Mouse (Mus musculus) urinary bladder, adult 18-20 months (tissue): ENCODE data around the gene Tmem170.

Experiments
- DNase-seq, 2 experiments: peaks; one replicate each; pipeline ENCODE4 v3.0.0; 2022; ENCODE audit warnings: low spot score in 2 of 2, mixed read lengths in 2 of 2

Tmem170 gene

DNA sequence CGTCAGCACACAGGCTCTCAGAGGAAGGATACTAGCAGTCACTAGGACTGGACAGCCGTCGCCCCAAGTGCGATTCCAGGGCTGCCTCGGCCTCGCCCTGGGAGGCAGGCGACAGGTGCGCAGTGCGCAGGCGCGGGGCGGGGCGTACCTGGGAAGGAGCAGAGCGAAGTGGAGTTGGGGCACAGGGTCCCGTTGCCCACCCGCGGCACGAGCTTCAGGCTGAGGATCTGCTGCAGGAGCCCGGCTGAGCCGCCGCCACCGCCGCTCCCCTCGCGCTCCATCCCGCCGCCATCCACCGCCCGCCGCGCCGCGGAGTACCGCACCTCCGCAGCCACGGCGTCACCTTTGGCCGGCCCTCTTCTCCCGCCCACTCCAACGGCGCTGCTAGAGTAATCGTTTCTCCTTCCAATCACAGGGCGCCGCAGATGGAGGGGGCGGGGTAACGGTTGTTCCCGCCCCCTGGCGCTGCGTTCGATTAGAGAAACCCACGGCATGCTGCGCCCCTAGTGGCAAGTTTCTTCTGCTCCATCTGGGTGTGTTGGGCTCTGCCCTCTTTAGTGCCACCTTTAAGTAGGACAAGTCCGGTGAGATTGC, at the start of gene Tmem170:
Gene Tmem170, minus strand, starts transcription at position 396 of the 594 bp plus-strand sequence.
- DNase-seq, result peak; percentile 95 to 96

DNA sequence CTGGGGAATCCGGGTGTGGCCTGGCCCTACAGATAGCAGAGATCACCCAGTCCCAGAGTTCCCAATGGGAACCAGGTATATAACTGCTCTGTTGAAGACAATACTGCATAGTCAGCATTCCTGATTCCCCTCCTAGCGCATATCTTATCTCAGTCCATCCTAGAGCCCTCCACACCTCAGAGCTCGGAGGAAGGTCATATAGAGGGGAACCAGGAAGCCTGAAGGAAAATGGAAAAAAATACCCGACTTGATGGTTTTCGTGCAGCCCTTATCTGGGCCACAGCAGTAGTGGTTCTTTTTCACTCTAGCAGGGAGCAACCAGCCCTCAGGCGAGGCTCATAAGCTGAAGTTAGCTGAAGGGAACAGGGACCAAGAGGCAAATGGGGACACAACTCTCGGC, 48.4 kb upstream of the Tmem170 start:
- no peak for DNase-seq

DNA sequence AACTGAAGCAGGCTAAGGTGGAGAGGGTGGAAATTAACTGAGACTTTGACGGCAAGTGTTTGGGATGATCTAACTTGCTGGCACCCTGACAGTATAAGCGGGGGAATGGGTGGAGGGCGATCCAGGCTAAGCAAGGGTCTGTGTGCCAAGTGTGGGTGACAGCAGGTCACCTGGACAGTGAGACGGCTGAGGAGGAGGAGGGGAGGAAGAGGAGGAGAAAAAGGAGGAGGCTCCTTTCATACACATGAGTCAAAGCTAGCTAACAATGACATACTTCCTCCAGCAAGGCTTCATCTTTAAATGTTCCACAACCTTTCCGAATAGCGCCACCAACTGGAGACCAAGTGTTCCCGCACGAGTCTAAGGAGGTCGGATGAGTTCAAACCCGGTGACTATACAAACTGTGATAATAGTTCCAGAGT, 46.8 kb upstream of the Tmem170 start:
- no peak for DNase-seq

DNA sequence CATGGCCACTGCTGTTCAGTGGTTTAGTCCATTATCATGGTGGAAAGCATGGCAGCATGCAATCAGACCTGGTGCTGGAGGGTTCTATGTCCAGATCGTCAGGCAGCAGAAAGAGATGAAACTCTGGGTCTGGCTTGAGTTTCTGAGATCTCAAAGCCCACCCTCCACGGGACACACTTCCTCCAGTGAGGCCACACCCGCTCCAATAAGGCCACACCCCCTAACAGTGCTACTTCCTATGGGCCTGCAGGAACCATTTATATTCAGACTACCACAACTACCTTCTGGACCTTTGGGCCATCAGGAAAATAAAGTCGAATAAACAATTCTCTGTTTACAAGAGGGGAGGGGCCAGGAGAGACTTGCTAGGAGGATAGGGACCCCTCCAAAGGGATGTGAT, 44.4 kb upstream of the Tmem170 start:
- no peak for DNase-seq

DNA sequence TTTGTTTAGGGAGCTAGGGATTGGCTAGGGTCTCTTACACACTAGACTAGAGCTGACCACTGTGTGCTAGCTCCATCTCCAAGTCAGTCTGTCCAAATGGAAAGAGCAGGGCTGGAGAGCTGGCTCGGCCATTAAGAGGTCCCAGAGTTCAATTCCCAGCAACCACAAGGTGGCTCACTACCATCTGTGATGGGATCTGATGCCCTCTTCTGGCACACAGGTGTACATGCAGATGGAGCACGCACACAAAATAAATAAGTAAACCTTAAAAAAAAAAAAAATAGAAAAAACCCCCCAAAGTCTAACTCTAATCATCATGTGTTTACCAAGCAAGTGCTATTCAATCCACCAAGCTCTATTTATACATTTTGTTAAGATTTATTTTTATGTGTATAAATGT, 43.1 kb upstream of the Tmem170 start:
- no peak for DNase-seq

DNA sequence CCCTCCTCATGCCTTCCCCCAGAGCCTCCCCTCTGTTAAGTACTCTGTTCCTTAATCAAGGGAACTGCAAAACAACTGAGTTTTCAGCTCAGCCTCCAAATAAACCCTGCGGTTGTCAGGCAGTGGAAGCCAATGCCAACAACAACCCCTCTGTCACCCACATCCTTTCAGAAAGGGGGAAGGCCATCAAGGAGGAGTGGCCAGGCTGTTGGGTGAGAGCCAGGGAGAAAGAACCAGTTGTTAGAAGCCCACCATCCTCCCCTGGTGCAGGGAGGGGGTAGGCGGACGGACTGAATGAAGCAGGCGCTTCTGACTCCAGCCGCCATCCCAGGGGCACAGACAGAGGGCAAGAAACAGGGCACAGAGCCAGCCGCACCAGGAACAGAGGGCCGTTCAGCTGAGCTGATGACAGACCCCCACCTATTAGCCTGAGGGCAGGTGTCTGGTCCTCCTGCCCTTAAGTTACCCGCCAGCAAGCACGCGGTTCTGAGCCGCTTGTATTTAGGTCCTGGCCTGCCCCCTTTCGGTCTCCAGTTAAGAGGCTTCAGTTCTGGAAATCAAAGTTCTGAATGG, 36.4 kb upstream of the Tmem170 start:
- DNase-seq, result no peak

DNA sequence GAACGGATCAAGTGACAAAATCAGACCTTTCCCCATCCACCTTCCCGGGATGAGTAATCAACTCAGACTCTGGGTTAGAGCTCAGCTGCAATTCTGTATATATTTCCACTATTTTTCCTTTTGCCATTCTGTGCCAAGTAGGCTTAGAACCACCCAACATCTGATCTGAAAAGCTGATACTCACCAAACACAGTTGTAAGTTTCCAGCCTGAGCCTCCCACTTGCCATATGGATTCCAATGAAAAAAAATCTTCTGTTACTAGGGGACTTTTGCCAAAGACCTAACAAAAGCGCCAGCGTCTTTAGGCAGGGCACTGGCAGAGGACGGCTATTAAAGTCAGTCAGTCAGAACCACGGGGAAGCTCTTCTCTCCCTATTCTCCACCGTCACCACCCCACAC, 35.0 kb upstream of the Tmem170 start:
- DNase-seq, result no peak

DNA sequence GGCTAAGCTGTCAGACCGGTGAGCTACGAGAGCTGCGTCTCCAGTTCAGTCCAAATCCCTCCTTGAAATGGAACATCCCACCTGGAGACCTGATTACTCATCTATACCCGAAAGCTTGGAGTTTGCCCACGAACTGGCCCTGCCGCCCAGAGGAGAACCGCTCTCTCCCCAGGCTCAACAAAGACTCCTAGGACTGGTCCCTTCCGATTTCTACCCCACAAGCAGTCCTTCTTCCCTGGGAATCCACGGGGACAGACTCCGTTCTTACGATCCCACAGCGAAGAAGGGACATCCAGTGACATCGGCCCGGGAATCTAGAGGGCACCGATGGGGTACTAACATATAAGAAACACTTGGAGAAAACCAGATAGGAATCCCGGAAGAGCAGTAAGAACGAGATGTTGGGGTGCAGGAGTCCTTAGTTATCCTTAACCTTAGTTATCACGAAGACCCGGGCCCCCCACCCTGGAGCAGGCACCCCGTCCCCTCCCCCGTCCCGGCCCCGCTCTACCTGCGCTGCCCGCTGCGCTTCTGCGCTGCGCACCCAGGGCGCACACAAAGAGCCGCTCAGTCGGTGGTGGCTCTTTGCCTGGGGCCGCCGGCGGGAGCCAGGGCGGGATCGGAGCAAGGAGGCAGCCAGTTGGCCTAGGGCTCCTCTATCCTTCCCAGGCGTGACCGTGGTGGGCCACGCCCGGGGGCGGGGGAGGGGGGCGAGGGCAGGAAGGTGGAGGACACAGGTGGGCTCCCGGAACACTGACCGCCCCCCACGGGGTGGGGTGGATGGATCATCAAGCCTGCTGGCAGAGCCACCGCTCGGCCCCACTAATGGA, 33.3 kb upstream of the Tmem170 start, which contains the start of gene Chst5:
Gene Chst5, minus strand, starts transcription at position 827 of the 830 bp plus-strand sequence.
- DNase-seq, result no peak

DNA sequence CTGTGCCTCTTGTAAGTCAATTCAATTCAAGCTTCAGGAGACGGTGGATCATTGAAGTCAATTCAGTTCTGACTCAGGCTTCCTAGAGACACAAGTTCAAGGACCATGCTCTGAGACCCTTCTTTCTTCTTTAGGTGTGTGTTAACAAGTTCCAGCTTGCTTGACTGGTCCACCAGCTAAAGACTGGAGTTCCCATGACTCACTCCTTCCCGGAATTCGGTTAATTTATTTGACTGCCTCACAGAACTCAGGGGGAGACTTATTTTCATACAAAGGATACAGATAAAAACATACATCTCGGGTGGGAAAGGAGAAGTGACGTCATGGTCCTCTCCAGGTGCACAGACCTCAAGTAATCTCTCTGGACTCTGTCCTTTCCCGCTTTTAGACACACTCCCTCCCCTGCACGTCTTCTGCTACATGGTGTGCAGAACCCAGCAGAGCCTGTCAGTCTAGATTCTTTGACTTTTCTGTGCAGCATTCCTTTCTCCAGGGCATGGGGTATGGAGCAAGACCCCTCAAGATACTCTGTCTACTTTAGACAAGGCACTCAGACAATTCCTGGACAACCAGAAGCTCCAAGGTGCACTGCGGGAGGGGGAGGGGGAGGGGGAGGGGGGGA, 29.1 kb upstream of the Tmem170 start:
- DNase-seq, result no peak

DNA sequence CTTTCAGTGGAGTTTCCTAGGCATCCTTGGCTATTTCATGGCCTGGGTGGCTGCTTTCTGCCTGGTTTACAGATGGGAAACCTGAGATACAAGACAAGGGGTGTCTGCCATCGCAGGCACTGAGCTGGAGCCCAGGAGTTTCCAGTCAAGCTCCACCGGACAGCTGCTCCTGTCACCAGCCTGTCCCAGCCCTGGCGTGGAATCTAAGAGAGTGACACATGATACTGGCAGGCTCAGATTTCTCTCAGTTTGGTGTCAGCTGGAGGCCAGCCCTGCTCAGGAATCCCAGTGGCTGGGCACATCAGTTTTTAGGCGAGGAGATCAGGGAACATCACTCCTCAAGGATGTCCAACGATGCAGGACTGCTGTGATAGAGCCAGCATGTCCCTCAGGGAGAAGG, 25.5 kb upstream of the Tmem170 start:
- no peak for DNase-seq

DNA sequence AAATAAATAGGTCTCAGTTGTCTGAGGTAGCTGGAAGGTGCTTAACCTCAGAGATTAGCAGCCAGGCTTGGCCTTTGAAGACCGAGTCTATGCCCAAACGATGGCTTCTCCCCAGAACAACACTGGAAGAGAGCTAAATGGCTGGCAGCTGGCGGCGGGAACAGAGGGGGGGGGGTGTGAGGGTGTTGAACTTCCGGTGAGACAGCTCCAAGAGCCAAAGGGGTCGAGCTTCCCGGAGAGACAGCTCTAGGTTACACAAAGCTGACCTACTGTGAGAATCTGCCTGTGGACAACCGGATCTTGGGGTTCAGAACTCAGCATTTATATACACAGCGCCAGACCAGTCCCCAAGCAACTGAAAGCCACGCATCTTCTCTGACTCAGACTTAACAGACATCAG, 22.0 kb upstream of the Tmem170 start:
- DNase-seq, result no peak

DNA sequence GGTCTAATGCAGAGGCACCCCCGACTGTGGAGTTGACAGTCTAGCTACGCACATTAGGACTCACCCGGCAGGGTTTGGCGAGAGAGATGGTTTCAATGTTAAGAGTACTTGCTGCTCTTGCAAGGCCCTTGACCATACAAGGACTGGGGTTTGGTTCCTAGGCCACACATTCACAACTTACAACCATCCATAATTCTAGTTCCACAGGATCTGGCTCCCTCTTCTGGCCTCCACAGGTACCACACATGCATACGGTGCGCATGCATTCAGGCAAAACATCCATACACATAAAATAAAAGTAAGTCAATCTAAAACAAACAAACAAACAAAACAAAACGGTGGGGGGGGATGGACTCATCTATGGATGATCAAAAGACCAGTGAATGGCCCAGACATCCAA, 18.4 kb upstream of the Tmem170 start:
- no peak for DNase-seq

DNA sequence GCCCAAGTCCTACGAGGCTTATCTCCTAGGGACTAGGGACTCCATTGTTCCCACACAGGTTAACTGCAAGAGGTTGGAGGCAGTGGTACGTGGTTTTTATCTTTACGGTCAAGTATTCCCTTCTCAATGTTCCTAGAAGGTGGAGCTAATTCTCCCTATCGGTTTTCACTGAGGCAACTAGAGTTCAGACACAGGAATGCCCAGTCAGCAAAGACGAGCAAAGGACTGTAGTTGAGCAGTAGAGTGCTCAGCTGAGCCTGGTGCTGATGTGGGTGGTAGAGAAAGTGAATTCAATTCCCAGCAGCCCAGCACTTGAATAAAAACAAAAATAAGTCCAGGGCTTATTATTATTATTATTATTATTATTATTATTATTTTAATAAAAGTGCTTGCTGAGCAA, 16.1 kb upstream of the Tmem170 start:
- DNase-seq, result no peak

DNA sequence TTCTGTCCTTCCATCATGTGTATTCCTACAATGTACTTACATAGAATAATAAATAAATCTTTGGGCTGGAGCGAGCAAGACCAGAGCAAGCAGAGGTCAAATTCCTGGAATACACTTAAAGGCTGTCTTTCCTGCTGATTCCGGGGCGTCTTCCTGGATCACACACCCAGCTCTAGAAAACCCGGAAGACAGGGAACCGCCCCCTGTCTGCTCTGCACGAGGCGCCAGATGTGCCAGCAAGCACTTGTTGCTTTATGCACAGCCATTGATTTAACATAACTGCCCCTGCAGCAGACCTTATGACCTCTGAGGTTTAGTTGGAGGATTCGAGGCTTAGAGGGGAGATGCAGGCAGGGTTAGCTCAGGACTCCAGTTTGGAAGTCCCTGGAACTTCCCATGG, 15.4 kb upstream of the Tmem170 start:
- DNase-seq, result no peak

DNA sequence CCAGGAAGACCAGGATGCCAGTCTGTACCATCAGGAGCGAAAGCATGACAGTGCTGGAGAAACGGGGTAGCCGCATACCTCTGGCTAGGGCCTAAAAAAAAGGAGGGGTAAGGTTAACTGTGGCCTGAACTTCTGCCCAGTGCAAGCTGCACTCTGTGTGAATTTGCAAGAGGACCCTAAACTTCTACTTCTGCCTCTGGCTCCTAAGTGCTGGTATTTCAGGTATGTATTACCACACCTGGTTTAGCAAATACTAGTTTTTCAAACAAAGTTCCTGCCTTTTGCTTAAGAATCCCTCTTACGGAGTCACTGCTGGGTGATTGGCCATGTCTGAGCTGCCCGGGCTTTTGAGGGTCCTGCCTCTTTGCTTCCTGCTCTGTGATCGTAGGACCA, 14.4 kb upstream of the Tmem170 start:
- no peak for DNase-seq

DNA sequence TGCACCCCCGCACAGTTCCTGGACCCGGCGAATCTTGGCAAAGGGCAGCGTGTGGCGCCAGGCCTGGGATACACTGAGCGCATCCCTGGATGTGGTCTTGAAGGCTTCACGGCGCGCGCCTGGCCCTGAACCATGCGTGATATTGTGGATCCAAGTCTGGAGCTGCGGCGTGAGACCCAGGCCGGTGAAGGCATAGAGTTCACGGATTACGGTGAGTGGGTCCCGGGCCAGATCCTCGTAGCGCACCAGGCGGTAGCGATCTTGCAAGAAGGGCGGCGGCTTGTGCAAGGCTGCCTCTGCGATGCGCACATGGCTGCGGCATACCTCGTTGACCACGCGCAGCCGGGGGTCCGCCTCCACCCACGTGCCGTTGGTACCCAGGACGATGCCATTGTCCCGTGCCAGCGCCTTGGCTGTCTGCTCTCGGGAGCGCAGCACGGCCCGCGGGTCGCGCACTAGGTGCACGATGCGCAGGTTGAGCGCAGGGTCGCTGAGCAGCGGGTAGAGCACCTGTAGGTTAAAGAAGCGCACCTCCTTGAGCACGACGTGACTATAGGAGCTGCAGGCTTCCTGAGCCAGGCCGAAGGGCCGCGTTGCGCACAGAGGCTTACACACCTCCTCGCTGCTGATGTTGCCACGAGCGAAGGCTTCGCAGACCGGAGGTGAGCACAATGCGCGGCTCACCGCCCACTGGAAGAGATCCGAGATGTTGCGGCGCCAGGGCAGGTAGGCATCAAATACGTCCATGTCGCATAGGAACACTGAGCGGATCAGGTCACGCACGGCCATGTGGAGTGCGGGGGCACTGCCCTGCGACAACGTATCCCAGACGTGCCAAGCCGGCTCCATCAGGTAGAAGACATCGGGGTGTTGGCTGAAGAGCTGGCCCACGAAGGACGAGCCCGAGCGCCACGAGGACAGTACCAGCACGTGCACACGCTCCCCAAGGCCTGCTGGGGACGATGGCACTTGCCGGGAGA, 13.7 kb upstream of the Tmem170 start:
- no peak for DNase-seq

DNA sequence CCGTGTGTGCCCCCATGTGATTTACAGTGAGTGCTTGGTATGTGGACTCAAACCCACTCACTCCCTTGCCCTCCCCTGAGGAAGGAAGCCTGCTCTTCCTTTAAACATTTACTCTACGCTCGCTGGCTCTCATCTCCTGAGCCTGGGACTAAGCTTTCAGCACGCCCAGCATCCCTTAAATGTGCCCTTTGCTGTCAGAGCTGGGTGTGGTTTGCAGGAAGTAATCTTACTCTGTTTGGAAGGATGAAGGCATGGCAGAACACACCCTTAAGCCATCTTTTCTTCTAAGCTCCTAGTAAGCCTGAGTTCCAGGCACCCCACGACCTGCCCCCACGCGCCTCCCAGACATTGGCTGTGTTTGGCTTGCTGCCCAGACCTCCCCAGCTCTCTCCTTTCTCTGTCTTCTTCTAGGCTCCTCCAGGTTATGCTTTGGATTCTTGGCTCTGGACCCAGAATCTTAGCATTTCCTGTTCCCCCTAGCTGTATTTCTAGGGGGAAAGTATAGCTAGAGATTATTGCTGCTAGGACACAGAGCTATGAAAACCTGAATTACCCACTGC, 11.6 kb upstream of the Tmem170 start:
- DNase-seq, result no peak

DNA sequence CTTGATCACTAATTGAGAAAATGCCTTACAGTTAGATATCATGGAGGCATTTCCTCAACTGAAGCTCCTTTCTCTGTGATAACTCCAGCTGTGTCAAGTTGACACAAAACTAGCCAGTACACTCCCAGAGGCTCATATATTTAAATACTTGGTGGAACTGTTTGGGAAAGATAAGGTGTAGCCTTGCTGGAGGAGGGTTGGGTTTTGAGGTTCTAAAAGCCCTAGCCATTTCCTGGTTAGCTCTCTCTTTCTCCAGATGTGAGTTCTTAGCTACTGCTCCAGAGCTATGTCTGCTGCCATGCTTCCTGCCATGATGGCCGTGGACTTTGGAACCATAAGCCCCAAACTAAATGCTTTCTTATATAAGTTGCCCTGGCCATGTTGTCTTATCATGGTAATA, 10.9 kb upstream of the Tmem170 start:
- no peak for DNase-seq

DNA sequence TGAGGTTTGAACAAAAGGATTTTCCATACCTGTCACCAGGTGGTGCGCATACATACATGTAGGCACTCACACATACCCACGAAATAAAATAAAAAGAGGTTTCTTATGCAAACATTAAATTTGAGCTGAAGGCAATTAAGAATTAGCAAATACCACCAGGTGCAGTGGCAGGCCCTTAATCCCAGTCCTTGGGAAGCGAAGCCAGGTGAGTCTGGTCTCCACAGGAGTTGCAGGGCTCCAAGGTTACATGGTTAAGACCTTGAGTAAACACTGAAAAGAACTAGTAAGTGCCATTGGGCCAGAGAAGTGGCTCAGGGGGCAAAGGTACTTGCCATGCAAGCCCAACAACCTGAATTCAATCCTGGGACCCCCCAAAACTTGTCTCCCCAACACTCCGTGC, 7.1 kb upstream of the Tmem170 start:
- DNase-seq, result no peak

DNA sequence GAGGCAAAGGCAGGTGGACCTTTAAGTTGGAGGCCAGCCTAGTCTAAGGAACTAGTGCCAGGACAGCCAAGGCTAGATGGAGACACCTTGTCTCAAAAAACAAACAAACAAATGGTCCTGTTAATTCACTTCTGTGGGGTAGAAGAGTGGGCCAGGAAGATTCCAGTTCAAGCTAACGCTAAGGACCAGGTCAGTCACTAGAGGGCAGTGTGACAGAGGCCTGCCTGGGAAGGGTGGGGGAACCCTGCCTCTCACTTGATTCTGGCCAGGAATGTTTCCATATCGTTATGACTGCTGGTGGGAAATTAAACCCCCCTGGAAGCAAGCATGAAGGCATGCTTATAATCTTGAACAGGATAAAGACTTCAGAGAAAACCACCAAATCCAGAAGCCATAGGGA, 5.0 kb upstream of the Tmem170 start:
- DNase-seq, result no peak

DNA sequence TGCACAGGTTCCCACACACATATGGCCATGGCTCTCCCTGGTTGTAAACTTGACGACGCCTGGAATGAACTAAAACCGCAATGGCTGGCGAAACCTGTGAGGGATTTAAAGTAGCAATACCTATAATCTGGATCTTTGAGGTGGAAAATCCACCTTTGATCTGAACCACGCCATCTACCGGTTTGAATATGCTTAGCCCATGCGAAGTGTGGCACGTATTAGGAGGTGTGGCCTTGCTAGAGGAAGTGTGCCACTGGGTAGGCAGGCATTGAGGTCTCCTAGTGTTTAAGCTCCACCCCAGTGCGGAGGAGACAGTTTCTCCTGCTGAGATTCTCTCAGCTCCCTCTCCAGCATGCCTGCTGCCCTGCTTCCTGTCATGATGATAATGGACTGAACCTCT, 1.2 kb upstream of the Tmem170 start:
- DNase-seq, result no peak
